Mouse (Mus musculus): ENCODE data around the gene Mtfr1l. TPM values are rescaled to one million over a fixed set of nuclear protein-coding genes. Genes with fewer than 3 reads are reported as not detected.
A peak's percentile ranks its signal among the peaks of the same experiment; 100 is the strongest.

Gene Mtfr1l
- total and polyA plus RNA-seq, 2 experiments from 2014 or later, result 159 to 207 TPM

DNA sequence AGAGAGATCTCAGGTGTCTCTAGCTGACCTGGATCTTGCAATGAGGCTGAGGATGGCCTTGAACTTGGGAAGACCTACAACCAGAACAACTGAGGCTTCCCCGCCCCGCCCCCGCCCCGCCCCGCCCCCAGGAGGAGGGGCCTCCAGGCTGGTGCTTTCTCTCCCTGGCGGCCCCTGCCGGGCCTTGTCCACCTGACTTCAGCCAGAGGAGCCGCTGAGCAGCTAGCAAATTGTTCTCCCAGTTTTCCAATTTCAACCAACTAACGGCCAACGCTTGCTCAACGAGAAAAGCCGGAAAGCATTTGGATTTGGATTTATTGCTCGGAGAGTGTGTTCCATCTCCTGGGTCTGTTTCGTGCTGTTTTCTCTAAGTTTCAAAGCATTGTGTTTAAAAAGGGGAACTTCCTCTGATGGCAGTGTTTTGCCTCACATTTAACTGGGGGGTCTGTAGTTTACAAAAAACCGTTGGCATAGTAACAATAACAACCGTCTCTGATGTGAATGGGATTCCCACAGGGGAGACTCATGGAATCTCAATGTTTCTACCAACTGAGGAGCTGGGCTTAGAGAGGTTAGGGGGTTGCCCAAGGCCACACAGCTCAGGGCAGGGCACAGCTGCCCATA lies 22.6 kb upstream of the Mtfr1l start:
- no peaks in the 10 kb centered on the region for H3K4me1 ChIP-seq (ENCODE audit: control insufficient read depth, insufficient read depth)
- peaks cover 13% of the 10 kb centered on the region; the same call in 1 of the 2 replicates for H3K36me3 ChIP-seq (replicated peaks; ENCODE audit: control insufficient read depth, insufficient read depth, low read length)
- H3K4me3 ChIP-seq (ENCODE audit: low read depth, low read length), result no peak overlapping the region
- H3K27me3 ChIP-seq (ENCODE audit: control insufficient read depth, insufficient read depth, low read length), result no peaks in the 10 kb centered on the region
- H3K27ac ChIP-seq (ENCODE audit: low read depth), result no peak overlapping the region; the same call in 1 of the 2 replicates
- DNase-seq (ENCODE audit: low spot score) (no peak), ATAC-seq (ENCODE audit: insufficient read depth, low read depth) (no peak)
- no peaks in the 10 kb centered on the region for H3K9me3 ChIP-seq (replicated peaks; ENCODE audit: control insufficient read depth, low read length)
- no peak overlapping the region for H3K4me2 ChIP-seq (ENCODE audit: low read depth, low read length)
- 32% methylated on average over 16 of the region's 16 CpGs for WGBS
- no peak for TF ChIP-seq EP300 (IDR thresholded peaks at IDR 0.05; ENCODE audit: low read depth)
- no peak for TF ChIP-seq CTCF (IDR thresholded peaks at IDR 0.05; ENCODE audit: low read depth)
- H3K9ac ChIP-seq (replicated peaks; ENCODE audit: low read depth, low read length), result no peak overlapping the region

DNA sequence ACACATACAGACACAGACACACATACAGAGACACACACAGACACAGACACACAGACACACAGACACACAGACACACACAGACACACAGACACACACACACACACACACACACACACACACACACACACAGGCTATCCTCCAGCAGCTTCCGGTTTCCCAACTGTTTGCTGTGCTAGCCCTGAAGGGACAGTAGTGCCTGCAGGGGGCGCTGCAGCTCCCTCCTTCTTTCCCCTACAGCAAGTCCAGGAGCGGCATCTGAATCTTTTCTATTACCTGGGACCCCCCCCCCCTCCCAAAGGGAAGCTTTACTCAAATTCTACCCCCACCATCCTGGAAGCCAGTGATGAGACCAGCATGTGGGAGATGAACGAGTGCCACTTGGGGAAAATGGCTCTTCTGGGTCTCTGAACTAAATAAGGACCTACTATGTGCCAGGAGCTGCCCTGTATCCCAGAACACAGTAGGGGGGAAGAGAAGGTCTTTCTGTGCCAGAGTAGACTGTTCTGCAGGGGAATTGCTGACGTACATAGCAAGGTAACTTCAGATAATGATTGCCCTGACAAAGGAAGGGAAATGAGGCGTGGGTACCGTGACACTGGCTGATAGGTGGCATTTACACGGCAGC lies 20.9 kb upstream of the Mtfr1l start:
- WGBS, result 69% methylated on average over 8 of the region's 8 CpGs
- Histone ChIP-seq H3K36me3 (replicated peaks; ENCODE audit: control insufficient read depth, insufficient read depth, low read length) (0 out of 2 replicates have a peak, but pooled peaks cover 6% of the 10 kb centered on the region), H3K9ac (replicated peaks; ENCODE audit: low read depth, low read length) (no peak overlapping the region), H3K27ac (ENCODE audit: low read depth) (no peak overlapping the region), H3K4me1 (ENCODE audit: control insufficient read depth, insufficient read depth) (peaks cover 5% of the 10 kb centered on the region), H3K4me3 (ENCODE audit: low read depth, low read length) (no peak overlapping the region), H3K27me3 (ENCODE audit: control insufficient read depth, insufficient read depth, low read length) (no peaks in the 10 kb centered on the region), H3K9me3 (replicated peaks; ENCODE audit: control insufficient read depth, low read length) (no peaks in the 10 kb centered on the region), H3K4me2 (ENCODE audit: low read depth, low read length) (no peak overlapping the region)
- no peak for ATAC-seq (ENCODE audit: insufficient read depth, low read depth)
- DNase-seq (ENCODE audit: low spot score), result peak; percentile 39
- no peak for TF ChIP-seq EP300 (IDR thresholded peaks at IDR 0.05; ENCODE audit: low read depth)
- peak; percentile 47 for TF ChIP-seq CTCF (IDR thresholded peaks at IDR 0.05; ENCODE audit: low read depth)

DNA sequence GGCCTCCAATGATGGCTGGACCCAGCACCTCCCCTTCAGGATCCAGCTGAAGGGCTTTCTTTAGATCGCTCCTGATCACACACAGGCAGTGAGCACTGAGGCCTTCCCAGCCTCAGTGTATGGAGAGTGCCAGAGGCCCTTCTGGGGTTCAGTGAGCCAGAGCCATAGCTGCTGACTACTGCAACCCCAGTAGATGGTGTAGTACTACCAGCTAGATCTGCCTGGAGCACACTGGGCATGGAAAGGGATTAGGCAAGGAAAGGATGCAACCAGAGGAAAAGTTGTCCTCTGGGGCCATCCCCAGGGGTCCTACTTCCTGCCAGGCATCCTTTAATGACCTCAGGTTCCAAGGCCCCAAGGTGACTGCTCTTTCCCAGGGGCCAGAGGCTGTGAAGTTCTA lies 18.4 kb upstream of the Mtfr1l start:
- DNase-seq (ENCODE audit: low spot score) (no peak), ATAC-seq (ENCODE audit: insufficient read depth, low read depth) (no peak)
- Histone ChIP-seq H3K4me2 (ENCODE audit: low read depth, low read length) (no peak overlapping the region), H3K4me1 (ENCODE audit: control insufficient read depth, insufficient read depth) (peaks cover 9% of the 10 kb centered on the region), H3K36me3 (replicated peaks; ENCODE audit: control insufficient read depth, insufficient read depth, low read length) (peaks cover 10% of the 10 kb centered on the region), H3K27me3 (ENCODE audit: control insufficient read depth, insufficient read depth, low read length) (no peaks in the 10 kb centered on the region), H3K4me3 (ENCODE audit: low read depth, low read length) (no peak overlapping the region), H3K9me3 (replicated peaks; ENCODE audit: control insufficient read depth, low read length) (no peaks in the 10 kb centered on the region), H3K27ac (ENCODE audit: low read depth) (no peak overlapping the region), H3K9ac (replicated peaks; ENCODE audit: low read depth, low read length) (no peak overlapping the region)
- TF ChIP-seq CTCF (IDR thresholded peaks at IDR 0.05; ENCODE audit: low read depth) (peak; percentile 36), EP300 (IDR thresholded peaks at IDR 0.05; ENCODE audit: low read depth) (no peak)
- 63% methylated on average over 1 of the region's 1 CpGs for WGBS

DNA sequence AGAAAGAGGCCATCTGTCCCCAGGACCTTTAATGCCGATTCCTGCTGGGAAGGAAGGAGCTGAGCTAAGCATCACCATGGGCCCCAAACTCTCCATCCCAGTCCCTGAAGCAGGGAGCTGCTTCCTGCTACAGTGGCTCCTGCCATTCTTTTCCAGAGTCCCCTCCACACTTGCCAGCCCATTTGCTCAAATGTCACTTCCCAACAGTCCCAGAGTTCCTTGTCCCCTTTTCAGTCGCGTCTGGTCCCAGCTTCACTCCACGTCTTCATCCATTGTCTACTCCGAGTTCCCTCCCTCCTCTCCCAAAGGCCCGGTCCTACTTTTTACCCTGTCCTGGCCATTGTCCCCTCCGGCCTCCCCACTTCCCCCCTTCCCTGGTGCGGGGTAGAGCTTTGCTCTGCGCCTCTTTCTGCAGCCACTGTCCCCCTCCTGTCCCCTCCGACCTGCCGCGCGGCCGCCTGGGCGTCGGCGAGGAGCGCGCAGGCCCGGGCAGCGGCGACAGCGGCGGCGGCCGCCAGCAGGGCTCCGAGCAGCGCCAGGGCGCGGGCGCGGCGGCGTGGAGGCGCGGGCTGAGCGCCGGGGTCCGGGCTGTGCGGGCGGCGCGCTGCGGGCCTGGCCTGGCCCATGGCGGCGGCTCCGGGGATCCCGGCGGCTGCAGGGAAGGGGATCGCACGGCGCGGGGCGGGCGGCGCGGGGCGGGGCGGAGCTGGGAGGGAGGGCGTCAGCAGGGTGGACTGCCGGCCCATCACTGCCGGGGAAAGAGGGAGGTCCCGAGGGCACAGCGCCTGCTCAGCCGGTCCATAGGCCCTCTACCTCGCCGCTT lies 16.5 kb upstream of the Mtfr1l start, which contains the start of gene Selenon:
TSS of gene Selenon (minus strand) at position 673 of the 823 bp plus-strand sequence.
- DNase-seq (ENCODE audit: low spot score), result peak; percentile 75
- H3K9me3 ChIP-seq (replicated peaks; ENCODE audit: control insufficient read depth, low read length), result no peaks in the 10 kb centered on the region
- H3K4me2 ChIP-seq (ENCODE audit: low read depth, low read length), result peak within 1 kb of the TSS; percentile 77
- H3K36me3 ChIP-seq (replicated peaks; ENCODE audit: control insufficient read depth, insufficient read depth, low read length), result peaks cover 10% of the 10 kb centered on the region
- 1% methylated on average over 53 of the region's 67 CpGs for WGBS
- peak within 1 kb of the TSS; percentile 91 for H3K9ac ChIP-seq (replicated peaks; ENCODE audit: low read depth, low read length)
- no peaks in the 10 kb centered on the region for H3K27me3 ChIP-seq (ENCODE audit: control insufficient read depth, insufficient read depth, low read length)
- no peak for TF ChIP-seq CTCF (IDR thresholded peaks at IDR 0.05; ENCODE audit: low read depth)
- TF ChIP-seq EP300 (IDR thresholded peaks at IDR 0.05; ENCODE audit: low read depth), result no peak
- peaks cover 16% of the 10 kb centered on the region for H3K4me1 ChIP-seq (ENCODE audit: control insufficient read depth, insufficient read depth)
- peak within 1 kb of the TSS; percentile 66 for H3K4me3 ChIP-seq (ENCODE audit: low read depth, low read length)
- H3K27ac ChIP-seq (ENCODE audit: low read depth), result peak within 1 kb of the TSS; percentile 84
- ATAC-seq (ENCODE audit: insufficient read depth, low read depth), result peak; percentile 78

DNA sequence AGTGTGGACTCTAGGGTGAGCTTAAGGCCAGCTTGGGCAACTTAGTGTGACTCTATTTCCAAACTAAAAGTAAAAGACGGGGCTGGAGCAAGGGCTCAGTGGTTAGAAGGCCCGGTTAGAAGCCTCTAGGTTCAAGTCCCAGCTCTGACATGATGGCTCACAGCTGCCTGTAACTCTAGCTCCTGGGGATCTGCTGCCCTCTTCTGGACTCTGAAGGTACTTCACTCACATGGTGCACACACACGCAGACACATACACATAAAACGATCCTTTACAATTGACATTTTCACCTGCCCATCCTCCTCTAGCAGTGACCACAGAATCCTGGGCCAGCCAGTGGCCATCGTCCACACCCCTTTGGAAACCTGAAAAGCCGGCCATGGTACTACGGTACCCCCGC lies 14.7 kb upstream of the Mtfr1l start:
- no peak overlapping the region for H3K9ac ChIP-seq (replicated peaks; ENCODE audit: low read depth, low read length)
- H3K4me2 ChIP-seq (ENCODE audit: low read depth, low read length), result no peak overlapping the region
- no peaks in the 10 kb centered on the region for H3K9me3 ChIP-seq (replicated peaks; ENCODE audit: control insufficient read depth, low read length)
- no peak overlapping the region for H3K27ac ChIP-seq (ENCODE audit: low read depth)
- TF ChIP-seq EP300 (IDR thresholded peaks at IDR 0.05; ENCODE audit: low read depth) (no peak), CTCF (IDR thresholded peaks at IDR 0.05; ENCODE audit: low read depth) (0 out of 2 replicates have a peak, but pooled peaks have one; percentile 9)
- no peaks in the 10 kb centered on the region for H3K27me3 ChIP-seq (ENCODE audit: control insufficient read depth, insufficient read depth, low read length)
- ATAC-seq (ENCODE audit: insufficient read depth, low read depth) (no peak), DNase-seq (ENCODE audit: low spot score) (no peak)
- no peak overlapping the region for H3K4me3 ChIP-seq (ENCODE audit: low read depth, low read length)
- H3K4me1 ChIP-seq (ENCODE audit: control insufficient read depth, insufficient read depth), result peaks cover 16% of the 10 kb centered on the region
- 98% methylated on average over 8 of the region's 8 CpGs for WGBS
- peaks cover 16% of the 10 kb centered on the region for H3K36me3 ChIP-seq (replicated peaks; ENCODE audit: control insufficient read depth, insufficient read depth, low read length)

Measured in heart, postnatal 0 days (tissue).